Mouse (Mus musculus): ENCODE measurements around the gene Mthfs.
A peak's percentile ranks its signal among the peaks of the same experiment; 100 is the strongest.
"Not testable (repeated sequence)": the region's sequence is repeated elsewhere in the genome, so short reads cannot be mapped to it uniquely, and the experiment has no call there.

Gene Mthfs

GRCm38 (mm10) chr9:89210353-89211064 is at the start of gene Mthfs:
Gene Mthfs, plus strand, starts transcription at chr9:89210676.
- not testable (repeated sequence) for DNase-seq (ENCODE audit: low read depth in 1 of 2, low spot score in 2 of 2)

DNA sequence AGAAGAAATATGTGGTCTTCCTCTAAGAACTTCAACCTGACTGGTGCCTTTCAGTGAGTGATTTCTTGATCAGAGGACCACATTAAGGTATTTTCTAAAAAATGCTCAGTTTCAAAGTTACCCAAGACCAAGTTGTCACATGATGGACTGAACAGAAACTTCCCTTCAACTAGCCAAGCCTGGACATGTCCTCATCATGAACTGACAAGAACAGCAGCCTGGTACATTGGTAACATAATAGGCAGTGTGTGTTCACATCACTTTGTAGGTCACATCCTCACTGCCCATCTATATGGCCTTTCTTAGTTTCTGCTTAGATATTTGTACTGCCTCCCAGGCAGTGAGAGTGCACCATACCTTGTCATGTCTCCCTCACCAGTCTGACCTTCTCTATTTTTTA is 37.9 kb upstream of the Mthfs start:
- not testable (repeated sequence) for DNase-seq (ENCODE audit: low read depth in 1 of 2, low spot score in 2 of 2)

- peak; percentile 8 to 75 for DNase-seq (ENCODE audit: low read depth in 1 of 2, low spot score in 2 of 2)
Measured at GRCm38 (mm10) chr9:89178833-89179232, 31.6 kb upstream of the Mthfs start.

DNA sequence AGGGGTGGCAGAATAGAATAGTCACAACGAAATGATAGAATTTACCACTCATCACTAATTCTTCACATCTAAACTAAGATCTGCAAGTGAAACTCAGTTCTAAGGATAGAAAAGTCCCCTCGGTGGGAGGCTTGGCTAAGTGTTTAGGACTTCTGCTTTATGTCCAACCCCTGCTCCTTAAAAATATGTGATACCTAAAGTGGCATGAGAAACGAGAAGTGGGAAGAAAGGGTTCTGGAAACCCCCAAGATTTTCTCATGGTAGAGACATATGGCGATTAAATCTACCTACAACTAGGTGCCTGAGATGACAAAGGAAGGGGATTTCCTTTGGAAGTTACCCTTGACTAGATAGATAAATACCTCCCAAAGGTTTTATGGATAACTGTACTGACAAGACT is 31.0 kb upstream of the Mthfs start:
- not testable (repeated sequence) for DNase-seq (ENCODE audit: low read depth in 1 of 2, low spot score in 2 of 2)

DNA sequence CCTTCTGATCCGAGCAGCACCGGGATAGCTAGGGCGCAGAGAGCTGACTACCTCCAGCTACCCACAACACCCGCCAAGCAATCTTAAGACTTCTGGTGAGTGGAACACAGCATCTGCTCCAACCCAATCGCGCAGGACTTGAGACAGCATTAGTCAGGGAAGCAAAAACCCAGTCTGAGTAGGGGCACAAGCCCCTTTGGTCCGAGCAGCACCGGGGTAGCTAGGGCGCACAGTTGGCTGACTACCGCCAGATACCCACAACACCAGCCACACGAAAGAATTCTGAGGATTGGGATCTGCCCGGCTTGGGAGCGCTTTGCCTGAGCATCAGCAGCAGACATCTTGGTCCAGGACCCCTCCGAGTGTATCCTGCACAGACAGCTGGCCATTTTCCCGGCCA is 23.5 kb upstream of the Mthfs start:
- DNase-seq (ENCODE audit: low read depth in 1 of 2, low spot score in 2 of 2) = not testable (repeated sequence)

GRCm38 (mm10) chr9:89195483-89195882 is 15.0 kb upstream of the Mthfs start:
- not testable (repeated sequence) for DNase-seq (ENCODE audit: low read depth in 1 of 2, low spot score in 2 of 2)

- not testable (repeated sequence) for DNase-seq (ENCODE audit: low read depth in 1 of 2, low spot score in 2 of 2)
Measured at GRCm38 (mm10) chr9:89197509-89197908, 13.0 kb upstream of the Mthfs start.

- DNase-seq (ENCODE audit: low read depth in 1 of 2, low spot score in 2 of 2) = not testable (repeated sequence)
Measured at GRCm38 (mm10) chr9:89198349-89198748, 12.1 kb upstream of the Mthfs start.

- DNase-seq (ENCODE audit: low read depth in 1 of 2, low spot score in 2 of 2) = peak; percentile 35 to 73
Measured at GRCm38 (mm10) chr9:89198969-89199416, 11.5 kb upstream of the Mthfs start, which contains the start of the genes Bcl2a1b and Gm29094. Gene Bcl2a1b, plus strand, starts transcription at chr9:89199209. Gene Gm29094, plus strand, starts transcription at chr9:89199379.

- DNase-seq (ENCODE audit: low read depth in 1 of 2, low spot score in 2 of 2) = not testable (repeated sequence)
Measured at GRCm38 (mm10) chr9:89202256-89202655, 8.2 kb upstream of the Mthfs start.

GRCm38 (mm10) chr9:89208939-89209338 is 1.5 kb upstream of the Mthfs start:
- not testable (repeated sequence) for DNase-seq (ENCODE audit: low read depth in 1 of 2, low spot score in 2 of 2)

GRCm38 (mm10) chr9:89211065-89211858 is 786 bp downstream of the Mthfs start:
- DNase-seq (ENCODE audit: low read depth in 1 of 2, low spot score in 2 of 2) = peak; percentile 54 to 84

- not testable (repeated sequence) for DNase-seq (ENCODE audit: low read depth in 1 of 2, low spot score in 2 of 2)
Measured at GRCm38 (mm10) chr9:89212428-89212827, 2.0 kb downstream of the Mthfs start.

GRCm38 (mm10) chr9:89218174-89218573 is 7.7 kb downstream of the Mthfs start:
- DNase-seq (ENCODE audit: low read depth in 1 of 2, low spot score in 2 of 2) = not testable (repeated sequence)

GRCm38 (mm10) chr9:89219668-89220067 is 9.2 kb downstream of the Mthfs start:
- DNase-seq (ENCODE audit: low read depth in 1 of 2, low spot score in 2 of 2) = not testable (repeated sequence)

DNA sequence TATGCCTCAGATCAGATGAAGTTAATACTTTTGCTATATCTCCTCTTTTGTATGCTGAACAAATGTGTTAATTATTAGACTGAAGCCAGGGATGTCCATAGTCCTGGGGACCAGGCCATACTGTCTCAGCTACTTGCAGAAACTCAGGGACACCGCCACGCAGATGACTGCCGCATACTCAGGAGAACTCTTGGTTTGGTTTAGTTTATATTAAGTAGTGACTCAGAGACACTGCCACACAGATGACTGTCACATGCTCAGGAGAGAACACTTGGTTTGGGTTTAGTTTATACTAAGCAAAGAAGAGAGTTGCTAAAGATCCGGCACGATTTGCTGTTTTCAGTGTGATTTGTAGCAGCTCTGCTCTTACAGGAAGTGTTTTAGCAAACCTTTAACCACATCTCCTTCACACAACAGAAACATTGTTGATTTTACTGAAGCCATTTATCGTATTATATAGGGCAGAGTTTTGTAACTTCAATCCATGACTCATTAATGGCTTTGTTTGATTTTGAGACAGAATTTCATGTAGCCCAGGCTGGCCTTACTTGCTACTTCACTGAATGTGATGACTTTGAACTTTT is 10.3 kb downstream of the Mthfs start:
- not testable (repeated sequence) for DNase-seq (ENCODE audit: low read depth in 1 of 2, low spot score in 2 of 2)

- DNase-seq (ENCODE audit: low read depth in 1 of 2, low spot score in 2 of 2) = no peak
Measured at GRCm38 (mm10) chr9:89226071-89226470, 15.6 kb downstream of the Mthfs start.

DNA sequence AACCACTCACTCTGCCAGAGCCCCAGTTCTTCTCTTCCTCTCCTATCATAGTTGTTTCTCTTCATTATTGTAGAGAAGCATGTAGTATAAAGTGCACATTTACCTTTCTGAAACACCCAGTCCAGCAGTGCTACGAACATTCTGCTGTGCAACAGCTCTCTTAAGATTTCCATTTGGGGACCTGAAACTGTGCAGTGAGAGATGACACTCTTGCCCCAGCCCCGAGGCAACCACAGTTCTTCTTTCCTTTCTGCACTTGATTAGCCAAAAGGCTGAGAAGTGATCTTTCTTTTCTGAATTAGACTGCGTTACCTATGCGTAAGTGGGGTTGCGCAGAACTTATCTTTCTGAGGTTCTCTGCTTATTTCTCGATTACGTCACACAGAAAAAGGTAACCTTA is 17.6 kb downstream of the Mthfs start:
- DNase-seq (ENCODE audit: low read depth in 1 of 2, low spot score in 2 of 2) = no peak

GRCm38 (mm10) chr9:89230897-89231497 is 20.5 kb downstream of the Mthfs start:
- not testable (repeated sequence) for DNase-seq (ENCODE audit: low read depth in 1 of 2, low spot score in 2 of 2)

- DNase-seq (ENCODE audit: low read depth in 1 of 2, low spot score in 2 of 2) = not testable (repeated sequence)
Measured at GRCm38 (mm10) chr9:89237131-89237530, 26.7 kb downstream of the Mthfs start.

DNA sequence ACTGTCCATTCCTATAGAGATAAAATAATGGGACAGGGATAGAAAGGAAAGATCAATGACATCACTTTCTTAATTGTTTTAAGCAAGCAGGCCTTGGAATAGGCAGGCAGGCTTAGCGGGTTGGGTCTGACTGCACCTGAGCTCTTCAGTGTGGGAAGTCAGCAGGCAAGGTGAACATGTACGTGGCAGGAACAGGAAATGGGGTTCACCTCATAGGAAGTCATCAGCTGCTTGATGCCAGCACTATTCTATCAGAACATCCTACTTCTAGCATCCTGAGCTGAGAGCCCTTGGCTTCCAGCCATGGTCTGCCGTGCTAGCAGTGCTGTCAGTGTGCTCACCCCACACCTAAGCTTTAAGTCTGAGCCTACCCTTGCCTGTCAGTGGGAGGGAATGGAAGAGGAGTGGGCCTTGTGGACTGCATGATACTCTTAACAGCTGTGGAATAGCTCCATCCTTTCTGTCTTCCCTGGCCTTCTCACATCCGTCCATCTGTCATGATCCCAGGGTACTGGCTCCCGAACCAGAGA is 28.6 kb downstream of the Mthfs start:
- not testable (repeated sequence) for DNase-seq (ENCODE audit: low read depth in 1 of 2, low spot score in 2 of 2)
